In the genomic region with DNA sequence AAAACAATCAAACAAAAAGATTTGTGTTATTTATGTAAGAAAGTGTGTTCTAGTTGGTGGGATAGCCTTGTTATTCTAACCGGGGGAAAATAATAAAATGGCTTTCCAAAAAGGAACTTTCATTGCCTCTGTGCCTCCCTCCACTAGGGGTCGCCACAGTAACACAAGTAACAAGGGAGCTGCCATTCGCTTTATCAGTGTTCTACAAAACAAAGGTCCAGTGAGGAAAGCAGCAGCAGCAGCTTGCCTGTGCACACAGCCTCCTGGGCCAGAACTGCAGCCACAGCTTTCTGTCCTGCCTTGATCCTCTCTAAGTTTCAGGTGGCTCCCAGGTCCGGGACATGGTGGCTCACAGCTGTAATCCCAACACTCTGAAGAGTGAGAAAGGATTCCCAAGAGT, we compare ENCODE assay signal across 7 mouse cellular contexts. TPM values are rescaled to one million over a fixed set of nuclear protein-coding genes. Genes with fewer than 3 reads are reported as not detected.
A peak's percentile ranks its signal among the peaks of the same experiment; 100 is the strongest.
DNase-seq lines count a peak whose midpoint lies in the region; ATAC-seq and TF ChIP-seq lines count a peak whose summit lies in the region.

No protein-coding gene starts in this region.

- ATAC-seq in Patski: peak; percentile 18
- ATAC-seq in frontal cortex, adult (ENCODE audit: low TSS enrichment): peak; percentile 80
- ATAC-seq in hindbrain, embryonic 15.5 days (ENCODE audit: low FRiP score, low read depth): peak; percentile 44; the same call in 1 of the 2 replicates

- CTCF ChIA-PET in Patski (lab: Charles Lee): interaction anchor here (1.7 kb wide), 1 partner anchor 164 kb away, joined by 7 read pairs; a partner anchor contains a TSS

- no peaks in the 10 kb centered on the region for H3K9me3 ChIP-seq in hindbrain, embryonic 15.5 days

- 2% methylated on average over 4 of the region's 4 CpGs for WGBS in hindbrain, embryonic 15.5 days

- no peaks in the 10 kb centered on the region for H3K27me3 ChIP-seq in Patski
- no peaks in the 10 kb centered on the region for H3K27me3 ChIP-seq in hindbrain, embryonic 15.5 days

- H3K4me2 ChIP-seq in hindbrain, embryonic 15.5 days: 0 out of 2 replicates have a peak overlapping the region, but pooled peaks have one; percentile 27

- POLR2A ChIA-PET in Patski (lab: Charles Lee): no interaction called here

- DNase-seq in Patski (ENCODE audit: low read depth, low spot score): peak; percentile 30
- DNase-seq in cerebellum, adult 11-12 months: peak; percentile 78
- peak; percentile 56 to 89 for DNase-seq in layer of hippocampus, postnatal 25 days (ENCODE audit: extremely low spot score in 1 of 2, low spot score in 1 of 2)
- DNase-seq in lung, postnatal 4 days: peak; percentile 75 to 87
- peak; percentile 85 to 89 for DNase-seq in right cerebral cortex, postnatal 10 days (ENCODE audit: low spot score in 2 of 2)

- no peak overlapping the region for H3K4me3 ChIP-seq in hindbrain, embryonic 15.5 days

- peak overlapping the region; percentile 83 for H3K27ac ChIP-seq in hindbrain, embryonic 15.5 days (replicated peaks)

- TF ChIP-seq CTCF in Patski (IDR thresholded peaks at IDR 0.05): no peak

- peaks cover 24% of the 10 kb centered on the region for H3K4me1 ChIP-seq in hindbrain, embryonic 15.5 days (replicated peaks)

- in situ Hi-C loops in Patski (cut with MboI; ENCODE audit: low pct_unique_long_range_greater_than_20kb): loop anchor here (10.0 kb wide), 1 partner anchor 233 kb away; a partner anchor contains a TSS

- H3K9ac ChIP-seq in hindbrain, embryonic 15.5 days: no peak overlapping the region

- H3K36me3 ChIP-seq in hindbrain, embryonic 15.5 days: peaks cover 5% of the 10 kb centered on the region

RNA-seq across cellular contexts. Expression of a gene that starts 2.8 kb away (rescaled TPM):
- 0.17 TPM for polyA plus RNA-seq in Patski (2021)
- 0.79 and 1.5 TPM in 2 replicates for polyA plus RNA-seq in hindbrain, embryonic 15.5 days (2015; fragmentation: Nextera tagmentation; extraction: Ambion mirVana)
- total RNA-seq in layer of hippocampus, postnatal 25 days (2021): 1 to 10 TPM in 1 of 2 experiments, under 1 TPM in 1; 0.59 to 3.1 TPM

RNA-seq across cellular contexts. Expression of a gene that starts 10.0 kb away (rescaled TPM):
- polyA plus RNA-seq in Patski (2021): 50.4 TPM
- 16.2 and 16.8 TPM in 2 replicates for polyA plus RNA-seq in hindbrain, embryonic 15.5 days (2015; fragmentation: Nextera tagmentation; extraction: Ambion mirVana)
- 10 to 100 TPM; 74.1 to 77.6 TPM for total RNA-seq in layer of hippocampus, postnatal 25 days (2021)

RNA-seq across cellular contexts. Expression of a gene that starts 22.7 kb away (rescaled TPM):
- polyA plus RNA-seq in Patski (2021): 3.3 TPM
- polyA plus RNA-seq in hindbrain, embryonic 15.5 days (2015; fragmentation: Nextera tagmentation; extraction: Ambion mirVana): 5.3 and 5.7 TPM in 2 replicates
- total RNA-seq in layer of hippocampus, postnatal 25 days (2021): under 1 TPM in 1 of 2 experiments, not detected in 1; 0.22 TPM

RNA-seq across cellular contexts. Expression of a gene that starts 49.9 kb away (rescaled TPM):
- 29.6 TPM for polyA plus RNA-seq in Patski (2021)
- 88.8 and 99.5 TPM in 2 replicates for polyA plus RNA-seq in hindbrain, embryonic 15.5 days (2015; fragmentation: Nextera tagmentation; extraction: Ambion mirVana)
- 100 to 1,000 TPM; 122 to 123 TPM for total RNA-seq in layer of hippocampus, postnatal 25 days (2021)

RNA-seq across cellular contexts. Expression of a gene that starts 51.8 kb away (rescaled TPM):
- not detected for polyA plus RNA-seq in Patski (2021)
- polyA plus RNA-seq in hindbrain, embryonic 15.5 days (2015; fragmentation: Nextera tagmentation; extraction: Ambion mirVana): 0.13 TPM in 1 of 2 replicates, not detected in the other
- total RNA-seq in layer of hippocampus, postnatal 25 days (2021): not detected

Comparison
In these comparisons a context has a peak if more than half of its experiments do, and no peak if none do; other contexts are left out.
1. ATAC-seq: peak in every context shown above with its lines; median percentile 80 in frontal cortex, adult; 44 in hindbrain, embryonic 15.5 days; 18 in Patski.
2. DNase-seq: peak in every context shown above with its lines; median percentile 87 in right cerebral cortex, postnatal 10 days; 81 in lung, postnatal 4 days; 78 in cerebellum, adult 11-12 months; 72 in layer of hippocampus, postnatal 25 days; 30 in Patski.